Mouse (Mus musculus): ENCODE data around the gene Rtel1. TPM values are rescaled to one million over a fixed set of nuclear protein-coding genes. Genes with fewer than 3 reads are reported as not detected.

Rtel1 gene
- total RNA-seq, 1 experiment from 2014 or later, result 34.6 TPM

DNA sequence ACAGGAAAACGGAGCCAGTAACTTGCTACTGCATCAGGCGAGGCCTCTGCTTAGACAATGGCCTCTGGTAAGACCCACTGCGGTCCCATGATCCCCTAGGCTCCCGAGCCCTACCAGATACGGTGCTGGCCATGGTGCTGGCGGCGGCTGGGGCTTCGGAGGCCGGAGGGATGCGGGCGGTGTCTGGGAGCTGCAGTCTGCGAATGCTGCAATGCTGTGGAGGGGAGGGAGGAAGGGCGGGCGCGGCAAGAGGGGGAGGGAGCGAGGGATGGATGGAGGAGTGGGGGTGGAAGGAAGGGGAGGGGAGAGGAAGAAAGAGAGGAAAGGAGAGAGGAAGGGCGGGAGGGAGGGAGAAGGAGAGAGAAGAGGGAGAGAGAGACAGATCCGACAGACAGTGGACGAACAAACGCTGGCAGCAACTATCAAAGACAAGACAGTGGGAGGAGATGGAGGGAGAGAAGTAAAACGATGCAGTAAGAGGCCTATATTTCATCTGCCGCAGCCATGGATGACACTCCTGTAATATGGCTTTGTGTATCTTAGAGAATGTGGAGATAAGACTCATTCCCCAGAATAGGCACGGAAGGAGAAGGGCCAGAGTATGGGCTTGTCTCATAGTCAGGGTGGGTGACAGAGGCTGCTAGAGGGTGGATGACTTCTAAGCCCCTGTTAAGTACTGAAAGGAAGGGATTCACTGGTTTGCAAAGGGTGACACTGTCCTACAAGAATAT, 5.3 kb upstream of the Rtel1 start, which contains the start of gene Stmn3:
Gene Stmn3 (minus strand): TSS at position 421 of the 731 bp plus-strand sequence.
- ATAC-seq (replicated peaks; ENCODE audit: insufficient number of reproducible peaks, low FRiP score, low TSS enrichment, poor library complexity, severe bottlenecking), result no peak

DNA sequence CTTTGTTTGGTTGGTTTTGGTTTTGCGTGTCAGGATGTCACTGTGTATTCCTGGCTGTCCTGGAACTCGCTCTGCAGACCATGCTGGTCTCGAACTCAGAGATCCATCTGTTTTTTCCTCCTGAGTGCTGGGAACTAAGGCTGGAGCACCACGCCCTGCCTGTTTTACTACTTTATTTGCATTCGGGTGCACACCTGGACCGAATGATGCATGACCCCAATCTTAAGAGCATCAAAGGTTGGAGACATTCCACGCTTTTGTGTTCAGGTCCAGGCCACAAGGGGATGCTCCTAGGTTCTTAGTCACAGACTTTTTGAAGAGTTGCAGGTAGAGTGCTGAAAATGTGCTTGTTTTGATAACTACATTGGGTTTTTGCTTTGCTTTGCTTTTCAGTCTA, 562 bp downstream of the Rtel1 start:
- no peak for ATAC-seq (replicated peaks; ENCODE audit: insufficient number of reproducible peaks, low FRiP score, low TSS enrichment, poor library complexity, severe bottlenecking)

DNA sequence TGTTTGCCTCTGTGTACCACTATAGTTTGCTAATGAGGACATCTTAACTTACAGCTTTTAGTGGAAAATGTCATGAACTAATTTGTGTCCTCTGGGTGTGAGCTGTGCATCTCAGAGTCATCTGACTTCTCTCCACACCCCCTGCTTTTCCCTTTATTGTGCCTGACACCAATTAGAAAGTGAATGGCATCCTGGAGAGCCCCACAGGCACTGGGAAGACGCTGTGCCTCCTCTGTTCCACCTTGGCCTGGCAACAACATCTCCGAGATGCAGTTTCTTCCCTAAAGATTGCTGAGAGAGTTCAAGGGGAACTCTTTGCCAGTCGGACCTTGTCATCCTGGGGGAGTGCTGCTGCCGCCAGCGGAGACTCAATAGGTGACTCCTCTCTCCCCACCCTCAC, 2.6 kb downstream of the Rtel1 start:
- no peak for ATAC-seq (replicated peaks; ENCODE audit: insufficient number of reproducible peaks, low FRiP score, low TSS enrichment, poor library complexity, severe bottlenecking)

DNA sequence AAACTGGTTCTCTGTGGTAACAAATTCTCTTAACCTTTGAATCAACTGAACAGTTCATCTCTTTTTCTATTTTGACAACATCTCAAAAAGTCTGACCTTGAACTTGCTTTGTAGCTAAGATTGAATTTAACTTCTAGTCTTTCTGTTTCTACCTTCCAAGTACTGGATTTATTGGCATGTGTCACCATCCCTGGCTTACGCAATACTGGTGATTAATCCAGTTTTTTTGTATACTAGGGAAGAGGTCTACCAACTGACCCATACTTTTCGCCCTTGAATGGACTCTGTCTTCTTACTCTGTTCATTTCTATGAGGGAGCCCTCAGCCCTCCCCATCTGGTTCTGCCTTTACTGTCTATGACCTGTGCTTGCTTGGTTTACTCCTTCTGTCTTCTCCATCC, 6.6 kb downstream of the Rtel1 start:
- no peak for ATAC-seq (replicated peaks; ENCODE audit: insufficient number of reproducible peaks, low FRiP score, low TSS enrichment, poor library complexity, severe bottlenecking)

DNA sequence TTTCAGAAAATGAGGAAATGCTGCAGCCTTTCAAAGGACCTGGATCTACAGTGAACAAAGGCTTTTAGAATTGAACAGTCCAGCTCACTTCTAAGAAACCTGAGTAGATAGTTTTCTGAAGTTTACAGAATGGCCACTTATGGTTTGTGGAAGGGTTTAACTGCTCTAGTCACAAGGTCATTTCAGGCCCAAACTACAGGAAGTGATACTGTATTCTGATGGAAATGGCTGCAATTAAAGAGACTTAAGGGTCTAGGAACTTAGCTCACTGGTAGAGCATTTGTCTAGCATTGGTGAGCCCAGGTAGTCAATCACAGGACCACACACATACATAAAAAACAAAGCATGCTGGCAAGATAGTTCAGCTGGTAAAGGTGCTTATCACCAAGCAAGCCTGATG, 13.0 kb downstream of the Rtel1 start:
- ATAC-seq (replicated peaks; ENCODE audit: insufficient number of reproducible peaks, low FRiP score, low TSS enrichment, poor library complexity, severe bottlenecking), result no peak

DNA sequence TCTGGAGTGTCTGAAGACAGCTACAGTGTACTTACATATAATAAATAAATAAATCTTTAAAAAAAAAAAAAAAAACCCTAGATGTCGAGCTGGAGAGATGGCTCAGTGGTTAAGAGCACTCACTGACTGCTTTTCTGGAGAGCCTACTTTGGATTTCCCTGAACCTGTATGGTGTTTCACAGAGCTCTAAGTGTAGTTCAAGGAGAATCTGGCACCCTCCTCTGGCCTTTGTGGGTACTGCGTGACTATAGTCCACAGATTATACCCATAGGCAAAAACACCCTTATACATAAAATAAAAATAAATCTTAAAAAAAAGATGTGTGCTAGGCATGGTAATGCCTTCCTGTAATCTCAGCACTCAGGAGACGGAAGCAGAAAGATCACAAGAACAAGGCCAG, 14.5 kb downstream of the Rtel1 start:
- ATAC-seq (replicated peaks; ENCODE audit: insufficient number of reproducible peaks, low FRiP score, low TSS enrichment, poor library complexity, severe bottlenecking), result peak; percentile 84

DNA sequence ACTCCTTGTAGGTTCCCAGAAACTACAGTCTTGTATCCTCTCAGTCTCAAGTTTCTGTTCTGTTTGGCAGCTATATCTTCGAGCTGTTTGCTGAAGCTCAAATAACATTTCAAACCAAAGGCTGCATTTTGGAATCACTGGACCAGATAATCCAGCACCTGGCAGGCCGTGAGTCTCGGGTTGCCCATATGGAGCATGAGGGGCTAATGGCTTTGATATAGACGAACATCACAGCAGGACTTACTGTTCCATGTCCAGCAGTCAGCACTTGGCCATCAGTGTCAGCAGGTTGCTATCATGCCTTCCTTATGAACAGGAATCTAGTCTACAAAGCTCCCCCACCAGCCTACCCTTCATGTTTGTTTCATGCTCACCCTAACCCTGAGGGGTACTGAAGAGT, 20.9 kb downstream of the Rtel1 start:
- no peak for ATAC-seq (replicated peaks; ENCODE audit: insufficient number of reproducible peaks, low FRiP score, low TSS enrichment, poor library complexity, severe bottlenecking)

DNA sequence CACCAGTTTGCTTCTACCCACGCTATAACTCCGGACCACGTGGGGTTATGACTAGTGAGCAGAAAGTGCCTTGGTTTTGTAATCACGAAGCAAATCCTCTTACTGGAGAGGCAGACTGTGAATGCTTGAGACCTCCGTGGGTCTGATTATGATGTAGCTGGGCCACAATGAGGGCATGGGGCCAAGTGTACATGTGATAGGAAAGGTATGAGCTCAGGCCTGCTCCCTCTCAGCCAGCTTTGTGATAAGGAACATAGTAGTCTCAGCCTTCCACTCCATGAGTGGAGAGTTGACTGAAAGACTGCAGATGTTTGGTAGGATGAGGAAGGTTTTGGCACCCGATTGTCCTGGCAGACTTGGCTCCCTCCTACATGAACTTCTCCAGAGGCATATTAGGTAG, 23.2 kb downstream of the Rtel1 start:
- no peak for ATAC-seq (replicated peaks; ENCODE audit: insufficient number of reproducible peaks, low FRiP score, low TSS enrichment, poor library complexity, severe bottlenecking)

DNA sequence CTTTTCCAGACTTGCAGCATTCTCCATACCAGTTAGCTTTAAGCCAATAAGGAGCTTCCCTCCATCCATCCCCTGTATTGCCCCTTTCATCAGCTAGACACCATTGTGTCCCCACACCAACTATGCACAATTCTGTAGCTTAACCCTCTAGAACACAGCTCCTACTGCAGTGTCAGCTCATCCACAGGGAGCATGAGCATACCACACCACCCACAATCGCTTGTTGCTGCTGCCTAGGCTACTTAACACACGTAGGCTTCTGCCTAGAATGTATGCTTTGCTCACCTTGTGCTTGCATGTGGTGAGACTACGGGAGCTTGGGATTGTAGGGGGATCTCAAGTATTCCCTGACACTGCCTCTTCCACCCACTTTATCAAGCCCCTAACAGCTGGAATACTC, 37.2 kb downstream of the Rtel1 start:
- no peak for ATAC-seq (replicated peaks; ENCODE audit: insufficient number of reproducible peaks, low FRiP score, low TSS enrichment, poor library complexity, severe bottlenecking)

DNA sequence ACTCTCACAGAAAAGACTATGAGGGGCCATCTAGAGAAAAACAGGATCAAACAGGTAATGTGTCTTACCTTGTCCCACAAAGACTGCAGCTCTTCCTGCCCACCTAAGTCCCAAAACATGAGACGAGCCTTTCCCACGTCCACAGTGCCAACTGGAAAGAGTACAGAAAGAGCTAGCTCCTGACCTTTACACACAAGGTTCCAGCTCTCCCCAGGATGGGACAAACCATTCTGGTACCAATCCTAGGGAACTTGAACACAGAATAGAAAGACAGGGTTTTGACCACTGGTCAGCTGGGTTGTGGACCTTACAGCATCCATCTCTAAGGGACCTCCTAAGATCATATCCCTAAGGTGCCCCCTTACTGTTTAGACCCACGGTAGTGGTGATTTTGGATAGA, 44.4 kb downstream of the Rtel1 start:
- no peak for ATAC-seq (replicated peaks; ENCODE audit: insufficient number of reproducible peaks, low FRiP score, low TSS enrichment, poor library complexity, severe bottlenecking)

DNA sequence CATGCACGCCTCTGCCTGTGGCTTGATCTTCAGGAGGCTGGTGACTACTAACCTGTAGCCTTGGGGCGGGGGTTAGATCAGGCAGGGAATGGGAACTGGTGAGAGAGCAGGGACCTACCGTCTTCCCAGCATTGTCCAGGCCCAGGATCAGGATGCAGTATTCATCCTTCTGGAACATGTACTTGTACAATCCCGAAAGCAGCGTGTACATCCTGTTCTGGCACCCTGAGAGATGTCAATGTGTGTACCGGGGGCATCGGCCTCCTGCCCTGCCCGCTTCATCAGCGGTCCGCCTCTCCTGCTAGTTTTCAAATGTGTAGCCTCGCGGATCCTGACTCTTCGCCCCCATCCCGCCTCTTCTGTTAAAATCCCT, 44.9 kb downstream of the Rtel1 start:
- ATAC-seq (replicated peaks; ENCODE audit: insufficient number of reproducible peaks, low FRiP score, low TSS enrichment, poor library complexity, severe bottlenecking), result no peak

DNA sequence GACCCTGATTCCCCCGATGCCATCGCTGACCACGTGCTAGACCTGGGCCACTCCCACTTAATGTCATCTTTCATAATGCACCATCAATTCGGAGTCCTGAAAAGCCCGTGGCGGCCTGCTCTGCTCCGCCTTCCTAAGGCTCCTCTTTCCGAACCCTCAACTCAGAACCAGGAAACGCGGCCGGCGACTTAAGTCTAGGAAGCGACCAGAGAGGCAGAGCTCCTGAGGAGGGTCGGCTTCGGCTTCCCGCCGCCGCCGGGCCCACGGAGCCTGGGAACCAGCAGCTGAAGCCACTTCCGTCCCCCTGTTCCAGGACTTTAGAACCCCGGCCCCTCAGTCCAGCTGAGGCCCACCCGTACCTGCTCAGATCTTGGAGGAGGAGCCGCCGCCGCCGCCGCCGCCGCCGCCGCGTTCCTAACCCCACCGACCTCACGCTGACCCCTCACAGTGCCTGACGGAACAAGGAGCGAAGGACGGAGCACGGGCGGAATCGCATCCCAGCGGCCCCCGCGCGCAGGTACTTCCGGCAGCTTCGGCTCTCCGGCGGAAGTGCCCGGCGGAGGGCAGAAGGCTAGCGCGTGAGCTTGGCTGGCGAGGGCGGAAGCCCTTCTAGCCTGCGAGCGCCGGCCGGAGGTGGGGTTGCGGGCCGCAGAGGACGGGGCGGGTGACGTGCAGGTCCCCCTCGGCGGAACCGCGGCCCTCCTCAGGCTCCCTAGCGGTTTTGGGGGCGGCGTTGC, 45.5 kb downstream of the Rtel1 start, which contains the start of the genes Zgpat and Arfrp1:
Gene Zgpat (plus strand): TSS at position 69 of the 737 bp plus-strand sequence.
Gene Arfrp1 (minus strand): TSS at position 545 of the 737 bp plus-strand sequence.
- peak; percentile 70 for ATAC-seq (replicated peaks; ENCODE audit: insufficient number of reproducible peaks, low FRiP score, low TSS enrichment, poor library complexity, severe bottlenecking)

DNA sequence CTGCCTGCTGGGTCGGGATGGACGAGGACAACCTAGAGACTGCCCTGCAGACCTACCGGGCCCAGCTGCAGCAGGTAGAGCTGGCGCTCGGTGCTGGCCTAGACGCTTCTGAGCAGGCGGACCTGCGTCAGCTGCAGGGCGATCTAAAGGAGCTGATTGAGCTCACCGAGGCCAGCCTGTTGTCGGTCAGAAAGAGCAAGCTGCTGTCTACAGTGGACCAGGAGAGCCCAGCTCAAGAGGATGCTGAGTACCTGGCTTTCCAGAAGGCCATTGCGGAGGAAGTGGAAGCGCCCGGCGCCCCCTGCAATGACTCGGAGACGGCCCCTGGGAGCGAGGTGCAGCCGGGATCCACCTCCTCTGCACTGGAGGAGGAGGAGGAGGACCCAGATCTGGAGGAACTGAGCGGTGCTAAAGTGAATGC, 46.1 kb downstream of the Rtel1 start:
- peak; percentile 33 for ATAC-seq (replicated peaks; ENCODE audit: insufficient number of reproducible peaks, low FRiP score, low TSS enrichment, poor library complexity, severe bottlenecking)

DNA sequence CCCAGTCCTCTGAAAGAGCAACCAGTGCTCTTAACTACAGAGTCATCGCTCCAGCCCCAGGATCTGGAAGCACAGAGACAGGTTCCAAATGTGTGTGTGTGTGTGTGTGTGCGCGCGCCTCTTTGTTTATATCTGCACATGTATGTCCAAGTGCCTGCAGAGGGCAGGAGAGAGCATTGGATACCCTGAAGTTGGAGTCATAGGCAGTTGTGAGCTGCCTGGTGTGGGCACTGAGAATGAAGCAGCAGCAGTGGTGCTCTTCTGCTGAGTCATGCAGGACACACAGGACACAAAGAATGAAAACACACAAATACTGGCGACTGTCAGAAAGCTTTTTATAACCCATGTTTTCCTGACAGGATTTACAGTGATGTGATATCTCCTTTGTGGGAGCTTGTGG, 50.5 kb downstream of the Rtel1 start:
- ATAC-seq (replicated peaks; ENCODE audit: insufficient number of reproducible peaks, low FRiP score, low TSS enrichment, poor library complexity, severe bottlenecking), result no peak

DNA sequence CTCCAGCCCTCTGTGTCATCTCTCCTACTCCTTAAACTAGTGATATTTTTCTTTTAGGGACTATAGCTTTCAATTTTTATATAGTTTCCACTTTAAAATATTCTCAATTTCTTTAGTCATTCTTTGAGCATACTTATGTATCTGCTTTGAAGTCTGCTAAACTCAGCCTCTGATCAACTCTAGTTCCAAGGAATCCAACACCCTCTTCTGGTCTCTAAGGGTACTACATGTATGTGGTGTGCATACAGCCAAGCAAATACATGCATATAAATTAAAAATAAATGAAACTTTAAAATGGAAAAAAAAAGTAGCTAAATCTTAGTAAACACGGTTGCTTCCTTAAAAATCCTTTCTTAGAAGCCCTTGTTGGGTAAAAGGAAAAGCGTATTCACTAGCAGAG, 56.2 kb downstream of the Rtel1 start:
- no peak for ATAC-seq (replicated peaks; ENCODE audit: insufficient number of reproducible peaks, low FRiP score, low TSS enrichment, poor library complexity, severe bottlenecking)

DNA sequence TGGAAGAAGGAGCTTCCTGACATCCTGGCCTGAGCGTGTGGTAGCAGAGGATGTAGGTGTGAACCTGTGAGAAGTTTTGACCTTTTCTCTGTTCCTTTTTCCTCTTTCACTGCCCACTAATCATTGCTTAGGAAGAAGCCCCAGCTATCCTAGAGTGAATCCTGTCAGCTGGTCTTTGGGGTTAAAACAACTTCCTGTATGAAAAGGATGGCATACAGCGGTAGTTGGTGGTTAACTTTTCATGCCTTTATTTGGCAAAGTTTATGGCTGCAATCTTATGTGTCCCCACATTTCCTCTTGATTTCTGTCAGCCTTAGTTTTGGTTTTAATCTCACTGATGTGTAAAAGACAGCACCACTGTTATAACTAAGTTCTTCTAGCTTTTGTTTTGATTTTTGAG, 57.7 kb downstream of the Rtel1 start:
- ATAC-seq (replicated peaks; ENCODE audit: insufficient number of reproducible peaks, low FRiP score, low TSS enrichment, poor library complexity, severe bottlenecking), result no peak

DNA sequence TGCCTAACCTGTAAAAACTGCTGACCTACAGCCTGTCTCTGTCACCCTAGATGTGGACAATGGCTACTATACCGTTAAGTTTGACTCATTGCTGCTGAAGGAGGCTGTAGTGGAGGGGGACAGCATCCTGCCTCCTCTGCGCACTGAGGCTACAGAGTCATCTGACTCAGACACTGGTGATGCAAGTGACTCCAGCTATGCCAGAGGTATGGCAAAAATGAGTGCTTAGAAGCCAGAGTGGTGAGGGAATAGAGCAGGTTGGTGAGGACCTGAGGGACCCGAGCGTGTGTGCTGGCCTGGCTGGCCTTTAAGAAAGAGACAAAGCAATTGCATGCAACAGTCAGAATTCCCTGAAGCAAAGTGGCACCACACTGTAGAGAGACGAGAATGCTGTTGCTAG, 59.2 kb downstream of the Rtel1 start:
- ATAC-seq (replicated peaks; ENCODE audit: insufficient number of reproducible peaks, low FRiP score, low TSS enrichment, poor library complexity, severe bottlenecking), result no peak

DNA sequence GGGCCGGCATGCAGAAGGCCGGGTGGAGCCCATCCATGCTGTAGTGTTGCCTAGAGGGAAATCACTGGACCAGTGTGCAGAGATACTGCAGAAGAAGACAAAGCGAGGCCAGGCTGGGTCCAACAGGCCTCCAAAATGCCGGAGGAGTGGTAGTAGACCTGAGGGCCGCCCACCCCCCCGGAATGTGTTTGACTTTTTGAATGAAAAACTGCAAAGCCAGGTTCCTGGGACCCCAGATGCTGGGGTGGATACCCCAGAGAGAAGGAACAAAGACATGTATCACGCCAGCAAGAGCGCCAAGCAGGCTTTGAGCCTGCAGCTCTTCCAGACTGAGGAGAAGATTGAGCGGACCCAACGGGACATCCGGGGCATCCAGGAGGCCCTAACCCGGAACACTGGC, 60.2 kb downstream of the Rtel1 start, which contains the start of gene Lime1:
Gene Lime1 (plus strand): TSS at position 301 of the 400 bp plus-strand sequence.
- ATAC-seq (replicated peaks; ENCODE audit: insufficient number of reproducible peaks, low FRiP score, low TSS enrichment, poor library complexity, severe bottlenecking), result no peak

DNA sequence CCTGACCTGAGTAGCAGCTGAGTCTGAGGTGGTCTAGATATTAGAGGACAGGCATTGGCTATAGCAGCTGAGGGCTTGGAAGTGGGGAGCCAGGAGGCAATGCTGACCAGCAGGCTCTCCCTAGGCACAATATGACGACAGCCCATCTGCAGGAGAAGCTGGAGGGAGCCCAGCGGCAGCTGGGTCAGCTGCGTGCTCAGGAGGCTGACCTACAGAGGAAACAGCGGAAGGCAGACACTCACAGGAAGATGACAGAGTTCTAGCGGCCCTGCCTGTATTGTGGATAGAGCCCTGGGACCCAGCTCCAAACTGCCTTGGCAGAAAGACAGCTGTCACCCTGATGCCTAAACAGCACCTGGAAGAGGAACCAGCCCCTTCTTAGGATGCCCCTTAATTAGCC, 60.7 kb downstream of the Rtel1 start:
- ATAC-seq (replicated peaks; ENCODE audit: insufficient number of reproducible peaks, low FRiP score, low TSS enrichment, poor library complexity, severe bottlenecking), result no peak

DNA sequence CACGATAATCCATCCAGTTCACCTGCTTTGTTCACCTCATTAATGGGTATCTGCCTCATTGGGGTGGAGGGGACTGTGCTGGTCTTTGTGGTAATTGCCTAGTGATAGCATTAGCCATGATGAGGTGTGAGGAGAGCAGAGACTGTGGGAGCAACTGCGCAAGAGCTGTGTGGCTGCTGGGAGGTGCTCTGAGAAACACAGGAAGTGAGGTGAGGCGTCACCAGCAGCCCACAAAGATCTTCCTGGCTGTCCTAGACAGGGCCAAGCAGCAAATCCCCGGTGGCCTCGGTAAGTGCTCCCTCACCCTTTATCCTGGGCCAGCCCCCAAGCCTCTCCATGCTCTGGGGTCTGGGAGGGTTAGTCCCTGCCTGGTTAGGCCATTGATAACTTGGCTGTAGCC, 61.6 kb downstream of the Rtel1 start:
- ATAC-seq (replicated peaks; ENCODE audit: insufficient number of reproducible peaks, low FRiP score, low TSS enrichment, poor library complexity, severe bottlenecking), result 0 out of 2 replicates have a peak, but pooled peaks have one; percentile 29

All from monocyte, adult 5-6 weeks (primary cell).